Mouse (Mus musculus) liver, embryonic 11.5 days (tissue): ENCODE measurements at regions not wholly inside any gene's neighbourhood (a gene's known extent, or its start where the extent isn't known, plus 50 kb on each side); places are given as distances from the start of the nearest gene placed in this dataset. TPM values are rescaled to one million over a fixed set of nuclear protein-coding genes. Genes with fewer than 3 reads are reported as not detected.

Source experiments
- ATAC-seq: fragments of 200-750 bp; cut with Nextera tagmentation; replicated peaks from 2 replicates; pipeline ENCODE4 v1.8.0; 2017; ENCODE audit warnings: moderate number of reproducible peaks, mild to moderate bottlenecking, moderate TSS enrichment, moderate library complexity; ENCODE audit not compliant: low FRiP score
- DNase-seq: peaks from one replicate; pipeline ENCODE4 v3.0.0-alpha.2; 2017; ENCODE audit warnings: low spot score
- H3K27ac ChIP-seq: fragments of 300-500 bp; sonication (generic); 2 replicates; pipeline ENCODE4 v1.5.1; 2014; ENCODE audit warnings: mild to moderate bottlenecking, low read depth, low read length, control low read depth
- H3K27me3 ChIP-seq: fragments of 300-500 bp; sonication (generic); replicated peaks from 2 replicates; pipeline ENCODE4 v1.6.1; 2014; ENCODE audit warnings: low read length, mixed read lengths; ENCODE audit not compliant: control insufficient read depth, insufficient read depth
- H3K36me3 ChIP-seq: fragments of 300-500 bp; sonication (generic); 2 replicates; pipeline ENCODE4 v1.6.1; 2014; ENCODE audit warnings: mild to moderate bottlenecking, low read length, moderate library complexity, mixed read lengths; ENCODE audit not compliant: control insufficient read depth, insufficient read depth
- H3K4me1 ChIP-seq: fragments of 300-500 bp; sonication (generic); replicated peaks from 2 replicates; pipeline ENCODE4 v1.6.1; 2014; ENCODE audit warnings: low read length, mixed read lengths; ENCODE audit not compliant: control insufficient read depth, insufficient read depth
- H3K4me2 ChIP-seq: fragments of 300-500 bp; sonication (generic); 2 replicates; pipeline ENCODE4 v1.6.1; 2014; ENCODE audit warnings: mild to moderate bottlenecking, control low read depth, moderate library complexity
- H3K4me3 ChIP-seq: fragments of 300-500 bp; sonication (generic); 2 replicates; pipeline ENCODE4 v1.5.1; 2014; ENCODE audit warnings: low read depth, low read length, control low read depth
- H3K9ac ChIP-seq: fragments of 300-500 bp; sonication (generic); 2 replicates; pipeline ENCODE4 v1.6.1; 2014; ENCODE audit warnings: low read depth, low read length, control low read depth
- H3K9me3 ChIP-seq: fragments of 300-500 bp; sonication (generic); 2 replicates; pipeline ENCODE4 v1.6.1; 2016; ENCODE audit warnings: low read length, inconsistent platforms, mixed read lengths; ENCODE audit not compliant: control insufficient read depth
- WGBS: fragments of 180-500 bp; shearing (Covaris S2); extraction: QIAGEN DNeasy Blood & Tissue Kit; methylation state at CpG from one replicate; pipeline ENCODE4 v1.1.7; 2014; 5-methylcytosine and 5-hydroxymethylcytosine counted together
- microRNA counts: library from miRNA; unstranded; fragments of <30 nt; microRNA quantifications from one replicate; lab custom pipeline; 2015
- microRNA-seq: library from miRNA; unstranded; fragments of <30 nt; microRNA quantifications from one replicate; pipeline ENCODE4, GENCODE M21; 2017; ENCODE audit warnings: borderline number of aligned reads

DNA sequence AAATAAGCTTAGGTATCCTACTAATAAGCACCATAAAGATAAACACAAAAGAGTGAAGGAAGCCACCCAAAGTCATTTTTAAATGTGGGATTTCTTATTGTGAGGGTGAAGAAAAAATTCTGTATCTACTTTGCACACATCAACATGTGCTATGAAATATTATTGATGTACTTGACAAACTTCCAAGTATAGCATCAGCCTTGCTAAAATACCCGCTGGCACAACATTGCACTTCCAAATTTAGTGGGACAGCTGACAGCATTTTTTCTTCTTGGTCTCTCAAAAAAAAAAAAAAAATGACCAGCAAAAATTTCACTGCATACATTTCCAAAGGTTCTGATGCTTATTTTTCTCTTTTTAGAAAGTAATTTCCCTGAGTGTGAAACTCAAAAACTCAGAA, 101.9 kb upstream of the Tll1 start:
- no peaks in the 10 kb centered on the region for H3K4me1 ChIP-seq
- no peaks in the 10 kb centered on the region for H3K9me3 ChIP-seq
- no peak overlapping the region for H3K9ac ChIP-seq
- H3K4me2 ChIP-seq: no peak overlapping the region
- WGBS: 82% methylated on average over 1 of the region's 1 CpGs
- no peaks in the 10 kb centered on the region for H3K27me3 ChIP-seq
- no peaks in the 10 kb centered on the region for H3K36me3 ChIP-seq
- no peak overlapping the region for H3K4me3 ChIP-seq
- no peak overlapping the region for H3K27ac ChIP-seq
- DNase-seq: no peak
- ATAC-seq: no peak

DNA sequence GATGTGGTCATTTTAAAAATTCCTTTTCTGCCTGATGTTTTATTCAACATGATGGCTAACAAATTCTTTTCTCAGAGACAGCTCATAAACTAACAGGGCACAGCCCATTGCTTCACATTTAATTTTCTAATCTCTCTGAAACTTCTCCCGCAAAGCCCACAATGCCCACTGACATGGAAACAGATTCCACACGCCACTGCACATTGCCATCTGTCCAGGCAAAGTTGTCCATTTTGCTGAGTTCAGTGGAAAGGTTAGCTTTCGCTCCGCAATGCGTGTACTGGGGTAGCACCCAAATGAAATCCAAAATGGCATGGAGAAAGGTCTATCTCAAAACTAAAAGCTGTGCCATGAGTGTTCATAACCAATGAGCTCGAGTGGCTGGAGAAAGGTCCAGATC, 76.7 kb upstream of the Tll1 start:
- no peak overlapping the region for H3K27ac ChIP-seq
- H3K4me3 ChIP-seq: no peak overlapping the region
- no peak for DNase-seq
- no peaks in the 10 kb centered on the region for H3K9me3 ChIP-seq
- WGBS: 88% methylated on average over 6 of the region's 6 CpGs
- ATAC-seq: no peak
- H3K36me3 ChIP-seq: no peaks in the 10 kb centered on the region
- no peak overlapping the region for H3K9ac ChIP-seq
- H3K27me3 ChIP-seq: no peaks in the 10 kb centered on the region
- no peaks in the 10 kb centered on the region for H3K4me1 ChIP-seq
- no peak overlapping the region for H3K4me2 ChIP-seq

DNA sequence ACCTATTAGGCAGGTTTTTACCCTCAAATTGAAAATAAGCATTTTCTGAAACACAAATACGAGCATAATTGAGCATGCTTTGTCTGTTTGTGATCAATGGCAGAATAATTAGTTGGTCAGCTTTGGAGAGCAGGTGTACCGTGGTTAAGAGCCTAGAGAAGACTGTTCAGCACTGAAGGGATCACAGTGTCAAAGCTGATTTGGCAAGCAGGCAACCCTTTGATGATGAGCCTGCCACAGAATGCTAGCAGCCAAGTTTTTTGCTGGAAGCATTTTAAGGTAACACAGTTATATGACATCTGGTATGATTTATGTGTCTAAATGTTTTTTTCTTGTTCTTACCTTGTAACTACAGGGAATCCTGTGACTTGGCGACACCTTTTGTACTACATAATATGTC, 75.5 kb upstream of the Tll1 start:
- Histone ChIP-seq H3K9ac (no peak overlapping the region), H3K4me2 (no peak overlapping the region), H3K27me3 (no peaks in the 10 kb centered on the region), H3K4me3 (no peak overlapping the region), H3K9me3 (no peaks in the 10 kb centered on the region), H3K4me1 (no peaks in the 10 kb centered on the region), H3K27ac (no peak overlapping the region), H3K36me3 (no peaks in the 10 kb centered on the region)
- WGBS: 62% methylated on average over 3 of the region's 3 CpGs
- DNase-seq (no peak), ATAC-seq (no peak)

DNA sequence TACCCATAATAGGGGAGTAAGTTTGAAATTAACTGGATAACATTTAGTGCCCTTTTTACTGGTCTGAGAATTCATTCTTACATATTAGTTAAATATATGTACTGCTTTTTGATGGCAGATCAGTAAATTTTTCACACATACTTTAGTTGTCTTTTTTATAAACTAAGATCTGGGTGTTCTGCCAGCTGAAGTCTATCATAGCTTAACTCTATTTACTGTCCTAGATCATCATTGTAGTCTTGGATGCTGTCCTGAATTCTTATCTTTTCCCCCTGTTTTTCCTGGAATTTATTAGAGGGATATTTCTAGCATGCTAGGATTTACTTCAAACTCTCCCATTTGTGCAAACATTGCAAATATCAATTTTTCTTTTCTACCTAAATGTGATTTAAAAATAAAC, 74.3 kb upstream of the Tll1 start:
- DNase-seq (no peak), ATAC-seq (no peak)
- H3K9me3 ChIP-seq: no peaks in the 10 kb centered on the region
- H3K4me1 ChIP-seq: no peaks in the 10 kb centered on the region
- H3K36me3 ChIP-seq: no peaks in the 10 kb centered on the region
- no peaks in the 10 kb centered on the region for H3K27me3 ChIP-seq
- H3K4me3 ChIP-seq: no peak overlapping the region
- H3K9ac ChIP-seq: no peak overlapping the region
- no peak overlapping the region for H3K27ac ChIP-seq
- H3K4me2 ChIP-seq: no peak overlapping the region

GRCm38 (mm10) chr8:64276058-64276457, 70.0 kb upstream of the Tll1 start:
- ATAC-seq: no peak
- 71% methylated on average over 6 of the region's 6 CpGs for WGBS
- no peak overlapping the region for H3K27ac ChIP-seq

GRCm38 (mm10) chr8:64265304-64265945, 59.4 kb upstream of the Tll1 start:
- DNase-seq: no peak
- Histone ChIP-seq H3K9me3 (no peaks in the 10 kb centered on the region), H3K27me3 (no peaks in the 10 kb centered on the region), H3K4me1 (no peaks in the 10 kb centered on the region), H3K27ac (no peak overlapping the region), H3K9ac (no peak overlapping the region), H3K36me3 (no peaks in the 10 kb centered on the region), H3K4me2 (no peak overlapping the region), H3K4me3 (no peak overlapping the region)
- no peak for ATAC-seq
- 56% methylated on average over 6 of the region's 6 CpGs for WGBS

More at GRCm38 (mm10) chr8:64276058-64276457, 70.0 kb upstream of the Tll1 start:
- H3K36me3 ChIP-seq: no peaks in the 10 kb centered on the region
- no peaks in the 10 kb centered on the region for H3K9me3 ChIP-seq
- H3K4me1 ChIP-seq: no peaks in the 10 kb centered on the region
- DNase-seq: no peak
- no peak overlapping the region for H3K4me2 ChIP-seq
- H3K27me3 ChIP-seq: no peaks in the 10 kb centered on the region
- H3K9ac ChIP-seq: no peak overlapping the region
- H3K4me3 ChIP-seq: no peak overlapping the region

MicroRNA genes in the stretch of these regions (microRNA counts, 519-probe panel; counts per million panel counts)
- not detected for microRNA mmu-miR-710 (lab: Ali Mortazavi, UCI)

Small RNAs in the stretch of these regions (microRNA-seq; reads per million reads assigned to microRNA genes)
- not detected for gene Mir710
